ENCODE assay signal across 22 mouse cellular contexts in the genomic region with DNA sequence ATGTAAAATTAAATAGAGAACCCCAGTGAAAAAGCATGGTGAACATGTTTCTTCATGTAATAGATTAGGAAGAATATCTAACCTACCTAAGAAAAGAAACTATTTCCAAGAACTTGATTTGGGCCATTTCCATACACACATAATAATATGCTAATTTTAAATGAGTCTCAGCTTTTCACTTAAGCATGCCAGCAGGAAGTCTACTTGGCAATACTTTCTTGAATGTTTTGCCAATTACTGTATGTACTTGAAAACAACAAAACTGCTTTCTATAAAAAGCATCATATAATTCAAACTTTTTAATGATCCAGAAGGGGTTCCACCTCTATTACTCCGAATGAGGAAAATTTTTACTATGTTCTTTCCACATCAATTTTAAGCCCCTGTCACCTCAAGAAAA.
DNase-seq lines count a peak whose midpoint lies in the region; ATAC-seq and TF ChIP-seq lines count a peak whose summit lies in the region.
"Had no signal": no experiment of that assay in that cellular context is flagged by ENCODE, and none has a peak within 500 bp of the region (broad histone marks: within the 10 kb centered on the region; RNA-seq: fewer than 3 reads in every experiment).

No protein-coding gene starts in this region.

- peak; percentile 61 for DNase-seq in forebrain, embryonic 14.5 days (ENCODE audit: low spot score)
- no peak for DNase-seq in forebrain, embryonic 11.5 days (ENCODE audit: low spot score)
- DNase-seq in forebrain, postnatal 0 days = peak; percentile 16
- DNase-seq: adrenal gland, adult 8-10 months; adrenal gland, postnatal 14 days; adrenal gland, postnatal 36 days; B cell, adult 2 months; cerebellum, adult 11-12 months; cerebellum, adult 2 months; cerebellum, adult 9-10 months; cerebellum, postnatal 10 days; cerebellum, postnatal 25 days had no signal

- H3K36me3 ChIP-seq in forebrain, embryonic 14.5 days (ENCODE audit: control insufficient read depth, insufficient read depth, low read length) = no peaks in the 10 kb centered on the region
- H3K36me3 ChIP-seq in forebrain, embryonic 11.5 days (ENCODE audit: control insufficient read depth, insufficient read depth, low read length) = no peaks in the 10 kb centered on the region
- H3K36me3 ChIP-seq in forebrain, postnatal 0 days (ENCODE audit: insufficient read depth) = no peaks in the 10 kb centered on the region
- no peaks in the 10 kb centered on the region for H3K36me3 ChIP-seq in forebrain, embryonic 13.5 days (ENCODE audit: poor library complexity, severe bottlenecking)
- H3K36me3 ChIP-seq in kidney, embryonic 16.5 days (ENCODE audit: insufficient read depth, low read length) = no peaks in the 10 kb centered on the region
- H3K36me3 ChIP-seq: embryonic facial prominence, embryonic 10.5 days; embryonic facial prominence, embryonic 12.5 days; forebrain, embryonic 15.5 days; G1E had no signal

- ATAC-seq in forebrain, embryonic 14.5 days = no peak; the same call in 1 of the 2 replicates
- no peak for ATAC-seq in forebrain, embryonic 11.5 days (replicated peaks; ENCODE audit: low FRiP score)
- no peak for ATAC-seq in forebrain, postnatal 0 days
- no peak for ATAC-seq in forebrain, embryonic 13.5 days
- ATAC-seq in kidney, embryonic 16.5 days (ENCODE audit: low FRiP score, low TSS enrichment) = no peak
- ATAC-seq: activated CD4-positive, CD25-positive, alpha-beta regulatory T cell, adult 4 months; CD4-positive, CD25-positive, alpha-beta regulatory T cell, adult 4 months; forebrain, embryonic 15.5 days; Patski had no signal

- H3K27ac ChIP-seq in forebrain, embryonic 14.5 days (ENCODE audit: low read depth, low read length) = no peak overlapping the region
- no peak overlapping the region for H3K27ac ChIP-seq in forebrain, embryonic 11.5 days (ENCODE audit: low read depth, low read length)
- no peak overlapping the region for H3K27ac ChIP-seq in forebrain, postnatal 0 days (ENCODE audit: low read depth, low read length)
- no peak overlapping the region for H3K27ac ChIP-seq in forebrain, embryonic 13.5 days
- no peak overlapping the region for H3K27ac ChIP-seq in kidney, embryonic 16.5 days (ENCODE audit: low read length)
- H3K27ac ChIP-seq: embryonic facial prominence, embryonic 10.5 days; embryonic facial prominence, embryonic 12.5 days; forebrain, embryonic 15.5 days had no signal

- no peak overlapping the region for H3K4me2 ChIP-seq in forebrain, embryonic 14.5 days (ENCODE audit: low read length)
- H3K4me2 ChIP-seq in forebrain, embryonic 11.5 days (ENCODE audit: low read depth, low read length, severe bottlenecking) = no peak overlapping the region
- H3K4me2 ChIP-seq in forebrain, postnatal 0 days (ENCODE audit: low read depth) = no peak overlapping the region
- H3K4me2 ChIP-seq in forebrain, embryonic 13.5 days = no peak overlapping the region
- H3K4me2 ChIP-seq in kidney, embryonic 16.5 days (replicated peaks; ENCODE audit: low read depth, low read length) = no peak overlapping the region
- H3K4me2 ChIP-seq: embryonic facial prominence, embryonic 12.5 days; forebrain, embryonic 15.5 days had no signal

- 77% methylated on average over 1 of the region's 1 CpGs for WGBS in forebrain, embryonic 14.5 days
- WGBS in forebrain, embryonic 11.5 days = 95% methylated on average over 1 of the region's 1 CpGs
- 53% methylated on average over 1 of the region's 1 CpGs for WGBS in forebrain, postnatal 0 days
- WGBS in forebrain, embryonic 13.5 days = 89% methylated on average over 1 of the region's 1 CpGs
- WGBS in kidney, embryonic 16.5 days = 86% methylated on average over 1 of the region's 1 CpGs

- no peak for TF ChIP-seq CTCF in forebrain, postnatal 0 days (IDR thresholded peaks at IDR 0.05; ENCODE audit: low read depth)

- no peak overlapping the region for H3K4me3 ChIP-seq in forebrain, embryonic 14.5 days (ENCODE audit: low read depth, low read length)
- no peak overlapping the region for H3K4me3 ChIP-seq in forebrain, embryonic 11.5 days (ENCODE audit: low read depth, low read length)
- H3K4me3 ChIP-seq in forebrain, postnatal 0 days (ENCODE audit: low read depth, low read length) = no peak overlapping the region
- no peak overlapping the region for H3K4me3 ChIP-seq in forebrain, embryonic 13.5 days
- H3K4me3 ChIP-seq in kidney, embryonic 16.5 days (ENCODE audit: low read length) = no peak overlapping the region
- H3K4me3 ChIP-seq: embryonic facial prominence, embryonic 10.5 days; embryonic facial prominence, embryonic 12.5 days; forebrain, embryonic 15.5 days had no signal

- H3K4me1 ChIP-seq in forebrain, embryonic 14.5 days (ENCODE audit: control insufficient read depth, insufficient read depth, low read length) = no peaks in the 10 kb centered on the region
- H3K4me1 ChIP-seq in forebrain, embryonic 11.5 days (replicated peaks; ENCODE audit: control insufficient read depth, insufficient read depth, low read length) = no peaks in the 10 kb centered on the region
- no peaks in the 10 kb centered on the region for H3K4me1 ChIP-seq in forebrain, postnatal 0 days (ENCODE audit: insufficient read depth)
- H3K4me1 ChIP-seq in forebrain, embryonic 13.5 days = no peaks in the 10 kb centered on the region
- no peaks in the 10 kb centered on the region for H3K4me1 ChIP-seq in kidney, embryonic 16.5 days (ENCODE audit: insufficient read depth, low read length)
- H3K4me1 ChIP-seq: embryonic facial prominence, embryonic 10.5 days; embryonic facial prominence, embryonic 12.5 days; forebrain, embryonic 15.5 days had no signal

- no peaks in the 10 kb centered on the region for H3K27me3 ChIP-seq in forebrain, embryonic 14.5 days (replicated peaks; ENCODE audit: control insufficient read depth, insufficient read depth, low read length)
- no peaks in the 10 kb centered on the region for H3K27me3 ChIP-seq in forebrain, embryonic 11.5 days (ENCODE audit: control insufficient read depth, insufficient read depth, low read length)
- H3K27me3 ChIP-seq in forebrain, postnatal 0 days (ENCODE audit: insufficient read depth, low read length) = no peaks in the 10 kb centered on the region
- H3K27me3 ChIP-seq in forebrain, embryonic 13.5 days = no peaks in the 10 kb centered on the region
- H3K27me3 ChIP-seq in kidney, embryonic 16.5 days (ENCODE audit: insufficient read depth, low read length) = no peaks in the 10 kb centered on the region
- H3K27me3 ChIP-seq: CH12.LX; embryonic facial prominence, embryonic 12.5 days; forebrain, embryonic 15.5 days had no signal

- no peak overlapping the region for H3K9ac ChIP-seq in forebrain, embryonic 14.5 days (ENCODE audit: low read length)
- H3K9ac ChIP-seq in forebrain, embryonic 11.5 days (ENCODE audit: low read length) = no peak overlapping the region
- H3K9ac ChIP-seq in forebrain, postnatal 0 days = no peak overlapping the region
- H3K9ac ChIP-seq in forebrain, embryonic 13.5 days = no peak overlapping the region
- H3K9ac ChIP-seq in kidney, embryonic 16.5 days (replicated peaks; ENCODE audit: low read length) = no peak overlapping the region
- H3K9ac ChIP-seq: embryonic facial prominence, embryonic 12.5 days; forebrain, embryonic 15.5 days had no signal

- no peaks in the 10 kb centered on the region for H3K9me3 ChIP-seq in forebrain, embryonic 14.5 days (replicated peaks; ENCODE audit: control insufficient read depth, low read length)
- no peaks in the 10 kb centered on the region for H3K9me3 ChIP-seq in forebrain, embryonic 11.5 days (ENCODE audit: control insufficient read depth, low read length)
- no peaks in the 10 kb centered on the region for H3K9me3 ChIP-seq in forebrain, postnatal 0 days (ENCODE audit: low read length)
- no peaks in the 10 kb centered on the region for H3K9me3 ChIP-seq in forebrain, embryonic 13.5 days (replicated peaks)
- no peaks in the 10 kb centered on the region for H3K9me3 ChIP-seq in kidney, embryonic 16.5 days (ENCODE audit: low read length)
- H3K9me3 ChIP-seq: embryonic facial prominence, embryonic 10.5 days; embryonic facial prominence, embryonic 12.5 days; forebrain, embryonic 15.5 days; G1E had no signal
